Mouse (Mus musculus): ENCODE data around the gene Six2.

Gene Six2

GRCm38 (mm10) chr17:85688236-85688910 lies at the start of gene Six2:
TSS of gene Six2 (minus strand) at chr17:85688274.
- DNase-seq = peak; percentile 7 to 18

- no peak for DNase-seq
Measured at GRCm38 (mm10) chr17:85737090-85737780, 49.2 kb upstream of the Six2 start.

- DNase-seq = no peak
Measured at GRCm38 (mm10) chr17:85731329-85731728, 43.3 kb upstream of the Six2 start.

GRCm38 (mm10) chr17:85730231-85731015 lies 42.3 kb upstream of the Six2 start:
- no peak for DNase-seq

DNA sequence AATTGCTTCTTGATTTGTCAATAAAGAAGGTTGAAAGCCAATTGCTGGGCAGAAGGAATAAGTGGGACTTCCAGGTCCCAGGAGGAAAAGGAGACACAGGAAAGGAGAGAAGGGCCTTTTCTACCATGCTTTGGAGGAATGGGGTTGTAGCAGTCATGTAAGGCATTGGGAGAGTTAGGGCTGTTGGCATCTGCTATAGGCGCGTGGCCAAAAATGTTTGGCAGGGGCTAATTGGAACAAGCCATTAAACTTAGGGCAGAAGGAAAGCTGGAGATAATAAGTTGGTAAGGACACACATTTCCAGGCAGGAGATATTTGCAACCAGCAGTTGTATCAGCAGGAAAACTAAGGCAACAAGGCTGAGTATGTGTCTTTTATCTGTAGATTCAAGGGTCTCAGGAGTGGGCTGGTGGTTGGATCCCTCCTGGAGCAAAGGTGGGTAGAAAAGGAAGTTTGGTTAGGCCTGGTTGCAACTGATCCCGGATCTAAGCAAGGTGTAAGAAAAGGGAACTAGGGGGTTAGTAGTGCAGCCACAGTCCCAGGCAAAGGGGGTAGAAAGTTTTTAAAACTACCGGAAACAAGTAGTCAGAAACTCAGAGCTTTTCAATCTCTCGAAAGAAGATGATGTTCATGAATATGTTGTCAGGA lies 40.1 kb upstream of the Six2 start:
- DNase-seq = no peak

DNA sequence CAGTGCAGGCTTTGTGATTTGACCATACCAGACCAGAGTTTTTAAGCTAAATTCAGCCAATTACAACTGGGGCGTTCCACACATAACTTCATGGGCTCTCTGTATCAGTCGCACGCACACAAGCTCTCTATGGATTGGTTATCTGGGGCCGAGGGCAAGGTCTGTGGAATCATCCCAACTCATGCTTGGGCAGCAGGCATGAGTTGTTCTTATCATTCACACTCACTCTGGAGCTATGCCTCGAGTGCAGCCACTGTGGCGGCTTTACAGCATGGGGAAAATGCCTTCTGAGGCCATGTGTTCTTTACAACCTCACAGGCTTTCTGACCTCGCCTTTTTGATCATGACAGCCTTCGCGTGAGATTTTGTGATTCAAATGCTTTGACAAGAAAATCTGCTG lies 37.9 kb upstream of the Six2 start:
- DNase-seq = no peak

DNA sequence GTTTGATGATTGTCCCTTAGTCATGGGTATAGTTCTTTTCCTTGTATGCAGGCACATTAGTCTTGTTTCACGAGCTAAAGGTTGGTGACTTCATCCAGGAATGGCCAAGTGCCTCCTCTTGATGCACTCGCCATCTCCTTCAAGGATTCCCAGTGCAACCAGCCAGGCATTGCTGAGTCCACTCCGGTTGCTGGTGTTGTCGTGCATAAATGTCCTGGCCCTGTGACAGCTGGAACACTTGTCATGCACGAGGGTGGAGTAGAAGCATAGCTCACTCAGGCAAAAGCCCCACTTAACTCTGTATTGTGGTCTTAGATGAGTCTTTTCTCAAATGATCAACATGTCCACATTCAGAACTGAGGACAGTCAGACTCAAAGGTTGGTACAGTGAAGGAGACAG lies 35.1 kb upstream of the Six2 start:
- DNase-seq = no peak

- DNase-seq = no peak
Measured at GRCm38 (mm10) chr17:85717266-85717665, 29.2 kb upstream of the Six2 start.

DNA sequence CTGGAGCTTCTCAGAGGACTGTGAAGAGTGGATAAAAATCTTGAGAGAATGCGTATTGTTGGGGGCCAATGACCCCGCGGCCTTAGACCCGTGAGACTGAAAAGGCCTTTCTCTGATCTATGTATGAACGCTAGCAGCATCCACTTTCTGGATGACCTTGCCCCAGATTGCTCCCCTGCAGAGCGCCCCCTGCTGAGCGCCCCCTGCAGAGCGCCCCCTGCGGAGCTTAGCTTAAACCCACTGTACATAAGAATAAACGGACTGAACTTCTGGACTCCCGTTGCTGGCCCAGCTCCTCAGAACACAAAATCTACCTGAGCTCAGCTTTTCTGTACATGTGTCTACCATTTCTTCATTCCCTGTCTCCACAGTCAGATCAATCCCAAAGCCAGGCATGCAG lies 27.7 kb upstream of the Six2 start:
- no peak for DNase-seq

DNA sequence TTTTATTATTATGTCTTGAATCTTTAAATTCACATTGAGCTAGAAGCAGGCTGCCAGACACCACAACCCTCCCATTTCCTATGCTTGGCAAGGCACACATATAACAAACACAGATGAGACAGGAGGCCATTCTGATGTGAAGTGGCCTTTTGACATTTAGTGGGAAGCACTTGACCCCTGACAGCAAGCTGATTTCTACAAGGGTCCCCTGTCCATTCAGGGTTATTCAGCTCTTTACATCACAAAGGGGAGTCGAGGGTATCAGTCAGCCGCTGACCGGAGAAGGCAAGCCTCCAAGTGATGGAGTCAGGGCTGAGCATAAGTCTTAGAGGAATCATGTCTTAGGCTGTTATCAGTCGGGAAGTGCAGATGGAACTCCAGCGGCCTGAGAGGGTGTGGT lies 26.3 kb upstream of the Six2 start:
- DNase-seq = no peak

DNA sequence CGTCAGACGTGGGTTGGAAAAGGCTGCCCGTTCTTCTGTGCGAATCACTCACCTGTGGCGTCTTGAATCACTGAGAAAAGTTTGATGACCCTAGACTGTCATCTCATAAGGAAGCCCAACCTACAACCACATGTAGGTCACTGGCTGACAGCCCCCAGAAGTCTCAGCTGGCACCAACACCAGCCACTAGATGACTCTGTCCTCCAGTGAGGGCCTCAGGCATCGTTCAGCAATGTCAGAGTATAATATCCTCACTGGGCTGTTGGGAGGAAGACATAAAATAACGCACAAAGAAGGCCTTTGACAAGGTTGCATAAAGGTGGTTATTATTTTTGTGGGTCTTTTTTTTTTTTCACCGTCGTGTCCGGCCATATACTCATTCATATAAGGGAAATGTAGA lies 24.8 kb upstream of the Six2 start:
- no peak for DNase-seq

DNA sequence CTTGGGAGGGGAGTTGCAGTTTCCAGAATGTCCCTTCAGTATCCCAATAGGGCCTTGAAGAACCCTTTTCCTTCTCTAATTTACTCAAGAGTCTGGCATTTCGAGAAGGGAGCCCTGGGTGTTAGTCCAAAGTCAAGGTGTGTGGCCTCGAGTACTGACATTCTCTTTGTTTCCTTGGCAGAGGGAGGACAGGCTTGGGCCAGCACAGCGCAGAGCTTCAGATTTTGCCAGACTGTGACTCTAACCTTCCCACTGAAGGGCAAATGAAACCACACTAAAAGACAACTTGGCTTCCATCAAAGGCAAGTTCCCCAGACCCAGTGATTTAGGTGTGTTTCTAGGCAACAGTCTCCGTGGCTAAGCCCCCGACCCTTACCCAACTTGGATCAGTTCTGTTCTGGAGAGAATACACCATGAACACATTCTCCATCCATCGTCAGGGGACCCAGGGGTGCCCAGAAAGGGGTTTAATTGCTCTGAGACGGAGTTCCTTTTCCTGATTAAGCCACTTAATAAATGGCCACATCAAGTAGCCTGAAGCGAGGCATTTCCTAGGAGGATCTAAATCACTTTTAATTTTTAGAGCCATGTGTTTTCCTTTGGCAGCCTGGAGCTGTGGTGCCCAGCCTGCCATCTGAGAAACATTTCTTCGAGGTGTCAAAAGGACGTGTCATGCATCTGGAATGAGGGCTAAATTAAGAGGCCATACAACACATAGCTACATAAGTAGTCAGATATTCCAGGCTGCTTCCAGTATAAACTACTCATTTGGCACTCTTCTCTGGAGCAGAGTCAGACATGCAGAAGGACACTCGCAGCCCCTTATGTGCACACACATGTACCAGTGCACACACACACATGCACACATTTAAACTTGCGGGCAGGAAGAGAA lies 16.5 kb upstream of the Six2 start:
- DNase-seq = no peak

GRCm38 (mm10) chr17:85700028-85700427 lies 12.0 kb upstream of the Six2 start:
- no peak for DNase-seq

GRCm38 (mm10) chr17:85698643-85699042 lies 10.6 kb upstream of the Six2 start:
- DNase-seq = no peak

DNA sequence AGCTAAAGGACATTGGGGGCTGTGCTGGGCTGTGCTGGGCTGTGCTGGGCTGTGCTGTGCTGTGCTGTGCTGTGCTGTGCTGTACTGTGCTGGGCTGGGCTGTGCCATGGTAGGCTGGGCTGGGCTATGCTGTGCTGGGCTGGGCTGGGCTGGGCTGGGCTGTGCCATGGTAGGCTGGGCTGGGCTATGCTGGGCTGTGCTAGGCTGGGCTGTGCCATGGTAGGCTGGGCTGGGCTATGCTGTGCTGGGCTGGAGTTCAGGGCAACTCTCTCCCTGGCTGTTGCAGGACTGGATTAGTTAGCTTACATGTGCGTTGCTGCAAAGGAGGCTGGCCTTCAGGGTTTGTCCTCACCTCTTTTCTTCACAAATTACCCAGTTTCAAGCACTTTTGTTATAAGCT lies 9.9 kb upstream of the Six2 start:
- no peak for DNase-seq

- no peak for DNase-seq
Measured at GRCm38 (mm10) chr17:85694499-85694898, 6.4 kb upstream of the Six2 start.

DNA sequence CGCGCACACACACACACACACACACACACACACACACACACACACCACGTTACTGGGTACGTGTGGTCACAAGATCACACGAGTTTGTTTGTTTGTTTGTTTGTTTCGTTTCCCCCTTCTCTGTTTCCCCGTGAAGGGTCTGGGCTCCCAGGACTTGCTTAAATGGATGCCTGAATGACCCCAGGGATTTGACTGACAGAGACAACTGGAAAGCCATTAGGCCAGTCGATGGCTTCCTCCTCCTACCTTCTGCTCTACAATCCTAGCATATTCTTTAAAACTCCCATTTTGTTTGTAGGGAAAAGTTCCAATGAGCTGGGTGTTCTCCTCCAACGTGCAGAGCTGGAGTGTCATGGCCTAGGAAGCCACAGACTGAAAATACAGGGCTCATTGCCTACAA lies 5.0 kb upstream of the Six2 start:
- no peak for DNase-seq

GRCm38 (mm10) chr17:85692594-85692993 lies 4.5 kb upstream of the Six2 start:
- DNase-seq = no peak

- no peak for DNase-seq
Measured at GRCm38 (mm10) chr17:85691701-85692536, 3.8 kb upstream of the Six2 start.

DNA sequence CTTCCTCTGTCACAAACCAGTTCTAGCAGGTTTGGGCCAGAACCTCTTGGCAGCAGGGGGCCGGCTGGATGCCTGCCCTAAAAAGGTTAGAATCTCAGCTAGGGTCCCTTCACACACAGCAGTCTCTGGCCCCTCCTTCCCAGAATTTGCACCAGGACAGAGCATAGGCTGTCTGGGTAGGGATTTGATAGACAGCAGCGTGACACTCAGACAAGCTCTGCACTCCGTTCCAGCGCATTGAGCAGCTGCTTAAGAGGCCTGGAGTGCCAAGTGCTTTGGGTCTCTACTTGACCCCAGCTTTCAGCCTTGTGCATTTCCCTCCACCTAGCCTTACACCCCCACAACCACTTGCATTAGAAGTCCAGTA lies 2.9 kb upstream of the Six2 start:
- DNase-seq = no peak

DNA sequence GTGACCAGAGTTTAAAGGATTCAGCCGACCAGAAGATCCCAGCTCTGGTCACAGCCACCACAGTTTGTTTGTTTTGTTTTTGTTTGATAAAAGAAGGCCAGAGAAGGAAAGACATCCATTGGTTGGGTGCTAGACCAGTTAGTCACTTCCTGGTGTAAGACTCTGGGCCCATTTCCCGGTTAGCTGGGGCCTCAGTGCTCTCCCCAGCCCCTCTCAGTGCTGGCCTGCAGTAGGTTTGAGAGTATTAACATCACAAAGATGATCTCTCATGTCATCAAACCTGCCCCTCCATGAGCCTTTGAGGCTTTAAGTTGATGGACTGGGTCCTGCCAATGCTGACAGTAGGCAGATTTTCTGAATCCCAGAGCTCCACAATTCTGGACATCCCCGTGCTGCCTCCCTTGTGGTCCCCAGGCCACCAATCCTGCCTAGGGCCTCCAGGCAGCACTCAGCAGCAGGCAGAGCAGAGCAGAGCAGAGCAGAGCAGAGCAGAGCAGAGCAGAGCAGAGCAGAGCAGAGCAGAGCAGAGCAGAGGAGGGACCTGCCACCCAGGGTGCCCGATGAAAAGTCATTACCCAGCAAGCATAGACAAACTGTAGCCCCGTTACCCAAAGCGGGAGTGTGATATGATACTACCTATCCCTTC lies 2.4 kb upstream of the Six2 start:
- no peak for DNase-seq

All from thymus, postnatal 36 days (tissue).